9 mouse cellular contexts compared by ENCODE assay signal in genomic region chr19:45742218-45742983, GRCm38 (mm10). TPM values are rescaled to one million over a fixed set of nuclear protein-coding genes. Genes with fewer than 3 reads are reported as not detected.
DNase-seq lines count a peak whose midpoint lies in the region; ATAC-seq and TF ChIP-seq lines count a peak whose summit lies in the region.
"Had no signal": no experiment of that assay in that cellular context is flagged by ENCODE, and none has a peak within 500 bp of the region (broad histone marks: within the 10 kb centered on the region; RNA-seq: fewer than 3 reads in every experiment).

TSS of gene Fgf8 (minus strand) at chr19:45742915.

- TF ChIP-seq EP300 in heart, adult 2 months (IDR thresholded peaks at IDR 0.05; ENCODE audit: insufficient read depth, low read depth, low read length) = no peak

- TF ChIP-seq POLR2A in heart, adult 2 months (IDR thresholded peaks at IDR 0.05; ENCODE audit: insufficient read depth, low read depth, low read length) = no peak

- no peaks in the 10 kb centered on the region for H3K79me2 ChIP-seq in heart, adult 2 months (replicated peaks; ENCODE audit: control insufficient read depth, insufficient read depth, low read length)

- TF ChIP-seq CTCF in heart, adult 2 months (IDR thresholded peaks at IDR 0.05) = no peak

- peaks cover 3% of the 10 kb centered on the region; the same call in 1 of the 2 replicates for H3K4me1 ChIP-seq in heart, adult 2 months (ENCODE audit: control insufficient read depth, insufficient read depth, low read length)
- peaks cover 45% of the 10 kb centered on the region for H3K4me1 ChIP-seq in forebrain, embryonic 12.5 days
- peaks cover 20% of the 10 kb centered on the region for H3K4me1 ChIP-seq in limb, embryonic 11.5 days (ENCODE audit: control insufficient read depth, insufficient read depth, low read length)

- peak within 1 kb of the TSS; percentile 33 for H3K4me3 ChIP-seq in heart, adult 2 months
- peak within 1 kb of the TSS; percentile 44 for H3K4me3 ChIP-seq in forebrain, embryonic 12.5 days (replicated peaks)
- peak within 1 kb of the TSS; percentile 42 for H3K4me3 ChIP-seq in limb, embryonic 11.5 days (ENCODE audit: low read depth, low read length)

- no peak within 1 kb of the TSS for H3K27ac ChIP-seq in heart, adult 2 months
- no peak within 1 kb of the TSS for H3K27ac ChIP-seq in forebrain, embryonic 12.5 days
- H3K27ac ChIP-seq in limb, embryonic 11.5 days (replicated peaks; ENCODE audit: low read depth, low read length) = no peak within 1 kb of the TSS

- H3K36me3 ChIP-seq in heart, adult 2 months (ENCODE audit: control insufficient read depth, insufficient read depth, low read length) = no peaks in the 10 kb centered on the region
- H3K36me3 ChIP-seq in forebrain, embryonic 12.5 days (replicated peaks) = no peaks in the 10 kb centered on the region
- H3K36me3 ChIP-seq in limb, embryonic 11.5 days (ENCODE audit: control insufficient read depth, insufficient read depth, low read length) = no peaks in the 10 kb centered on the region
- no peaks in the 10 kb centered on the region for H3K36me3 ChIP-seq in splenic B cell, adult 2 months (ENCODE audit: control insufficient read depth, insufficient read depth, low read length, poor library complexity, severe bottlenecking)

- peaks cover 18% of the 10 kb centered on the region for H3K27me3 ChIP-seq in heart, adult 2 months (ENCODE audit: control insufficient read depth, insufficient read depth, low read length)
- H3K27me3 ChIP-seq in forebrain, embryonic 12.5 days = peaks cover 98% of the 10 kb centered on the region
- peaks cover 82% of the 10 kb centered on the region for H3K27me3 ChIP-seq in limb, embryonic 11.5 days (ENCODE audit: control insufficient read depth, insufficient read depth, low read length)
- no peaks in the 10 kb centered on the region; the same call in none of the 2 replicates for H3K27me3 ChIP-seq in splenic B cell, adult 2 months (ENCODE audit: control insufficient read depth, insufficient read depth, low read length, poor library complexity, severe bottlenecking)

- H3K4me2 ChIP-seq in forebrain, embryonic 12.5 days = peak within 1 kb of the TSS; percentile 72
- H3K4me2 ChIP-seq in limb, embryonic 11.5 days (ENCODE audit: low read depth, severe bottlenecking) = peak within 1 kb of the TSS; percentile 88

- WGBS in heart, adult 2 months = 1% methylated on average over 59 of the region's 68 CpGs
- under 1% methylated on average over 43 of the region's 68 CpGs for WGBS in forebrain, embryonic 12.5 days
- WGBS in limb, embryonic 11.5 days = under 1% methylated on average over 38 of the region's 68 CpGs

- no peaks in the 10 kb centered on the region for H3K9me3 ChIP-seq in forebrain, embryonic 12.5 days
- H3K9me3 ChIP-seq in limb, embryonic 11.5 days (ENCODE audit: control insufficient read depth, low read length) = no peaks in the 10 kb centered on the region

- peak in 1 of 2 experiments; percentile 32 for DNase-seq in heart, adult 2 months
- DNase-seq in heart, adult 9 months (ENCODE audit: low spot score in 2 of 2) = no peak
- peak; percentile 60 for DNase-seq in limb, embryonic 11.5 days (ENCODE audit: low spot score)
- peak; percentile 25 for DNase-seq in splenic B cell, adult 2 months (ENCODE audit: low read depth, low spot score)
- no peak for DNase-seq in c-Kit-positive CD71-positive TER-119-positive erythroid progenitor cells, embryonic 14.5 days (ENCODE audit: low spot score)
- DNase-seq in natural killer cell, adult 2 months (ENCODE audit: low spot score in 2 of 2) = no peak

- ATAC-seq in CD4-positive, CD25-positive, alpha-beta regulatory T cell, adult 4 months = peak; percentile 42
- ATAC-seq in forebrain, embryonic 12.5 days (ENCODE audit: low FRiP score) = no peak
- ATAC-seq in limb, embryonic 11.5 days (ENCODE audit: insufficient number of reproducible peaks, low FRiP score, low TSS enrichment, low read depth) = no peak

- intact Hi-C loops in heart, adult 2 months (cut with DNase I) = no loop called here

- peak within 1 kb of the TSS; percentile 43 for H3K9ac ChIP-seq in heart, adult 2 months (ENCODE audit: low read depth, low read length)
- H3K9ac ChIP-seq in forebrain, embryonic 12.5 days = peak within 1 kb of the TSS; percentile 38
- peak within 1 kb of the TSS; percentile 34 for H3K9ac ChIP-seq in limb, embryonic 11.5 days (ENCODE audit: low read length)

RNA-seq across cellular contexts. Expression of gene Fgf8, which starts in this region (rescaled TPM):
- total RNA-seq in heart, adult 2 months (2021) = not detected
- polyA plus RNA-seq in heart, adult 2 months (2012; rRNA removed) = not detected in 2 replicates
- not detected for polyA plus RNA-seq in CD4-positive, CD25-positive, alpha-beta regulatory T cell, adult 4 months (2017; shearing (Covaris generic))
- 4.6 TPM in 2 replicates for polyA plus RNA-seq in forebrain, embryonic 12.5 days (2016; fragmentation: Nextera tagmentation; extraction: Ambion mirVana)
- 42.8 and 46.1 TPM in 2 replicates for polyA plus RNA-seq in limb, embryonic 11.5 days (2014; fragmentation: Nextera tagmentation; extraction: Ambion mirVana)
- total RNA-seq: G1E had no signal
- polyA plus RNA-seq: G1E had no signal

Comparison
In these comparisons a context has a peak if more than half of its experiments do, and no peak if none do; other contexts are left out.
1. Peak in ATAC-seq in CD4-positive, CD25-positive, alpha-beta regulatory T cell, adult 4 months; RNA of the gene not detected or under 1 TPM.
2. DNase-seq: peak in limb, embryonic 11.5 days (single experiment) and splenic B cell, adult 2 months (single experiment); none in heart, adult 9 months (0 of 2), c-Kit-positive CD71-positive TER-119-positive erythroid progenitor cells, embryonic 14.5 days (single experiment) and natural killer cell, adult 2 months (0 of 2).
3. Peak in every context shown above with its lines, with median percentiles within 50 percentile points of each other: H3K4me3 ChIP-seq and H3K9ac ChIP-seq.